Mouse (Mus musculus): ENCODE measurements around the gene Commd6. TPM values are rescaled to one million over a fixed set of nuclear protein-coding genes. Genes with fewer than 3 reads are reported as not detected.
"Not testable (repeated sequence)": the region's sequence is repeated elsewhere in the genome, so short reads cannot be mapped to it uniquely, and the experiment has no call there.

Commd6 gene
- total RNA-seq, 2 experiments from 2014 or later = 57.3 to 58.6 TPM

DNA sequence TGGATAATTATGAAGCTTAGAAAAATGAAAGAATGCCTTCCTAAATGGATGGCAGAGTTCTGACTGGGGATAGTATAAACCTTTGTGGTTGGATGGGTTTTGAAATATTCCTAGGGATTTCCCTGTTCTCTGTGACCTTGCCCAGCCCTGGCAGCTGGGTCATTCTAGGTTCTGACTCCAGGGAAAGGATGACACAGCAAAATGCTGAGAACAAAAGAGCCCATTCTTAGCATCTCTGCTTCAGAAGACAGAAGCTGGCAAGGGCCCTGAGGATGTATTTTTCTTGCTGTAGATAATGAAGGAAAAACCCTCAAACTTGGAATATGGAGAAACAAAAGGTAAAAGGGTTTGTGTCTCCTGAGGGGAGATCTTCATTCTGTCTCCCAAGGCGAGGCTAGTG is 27.3 kb downstream of the Commd6 start:
- intact Hi-C loops (cut with DNase I) = no loop called here
- no peak for DNase-seq (ENCODE audit: low spot score in 2 of 2)

DNA sequence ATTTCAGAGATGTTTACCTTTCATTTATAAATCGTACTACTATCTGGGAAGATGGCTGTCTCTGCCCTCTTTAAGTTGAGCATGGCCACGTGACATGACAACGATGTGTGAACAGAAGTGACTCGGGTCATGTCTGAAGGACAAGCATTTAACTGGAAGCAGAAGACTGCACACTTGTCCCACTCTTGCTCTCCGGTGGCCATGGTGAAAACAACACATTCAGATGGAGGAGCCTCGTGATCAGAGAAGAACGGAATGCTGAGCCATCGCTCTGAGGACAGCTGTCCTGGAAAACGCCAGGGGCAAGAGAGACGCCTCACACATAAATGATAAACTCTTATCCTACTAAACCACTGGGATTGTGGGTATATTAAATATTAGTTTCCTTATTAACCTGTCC is 29.8 kb downstream of the Commd6 start:
- DNase-seq (ENCODE audit: low spot score in 2 of 2) = no peak
- intact Hi-C loops (cut with DNase I) = no loop called here

DNA sequence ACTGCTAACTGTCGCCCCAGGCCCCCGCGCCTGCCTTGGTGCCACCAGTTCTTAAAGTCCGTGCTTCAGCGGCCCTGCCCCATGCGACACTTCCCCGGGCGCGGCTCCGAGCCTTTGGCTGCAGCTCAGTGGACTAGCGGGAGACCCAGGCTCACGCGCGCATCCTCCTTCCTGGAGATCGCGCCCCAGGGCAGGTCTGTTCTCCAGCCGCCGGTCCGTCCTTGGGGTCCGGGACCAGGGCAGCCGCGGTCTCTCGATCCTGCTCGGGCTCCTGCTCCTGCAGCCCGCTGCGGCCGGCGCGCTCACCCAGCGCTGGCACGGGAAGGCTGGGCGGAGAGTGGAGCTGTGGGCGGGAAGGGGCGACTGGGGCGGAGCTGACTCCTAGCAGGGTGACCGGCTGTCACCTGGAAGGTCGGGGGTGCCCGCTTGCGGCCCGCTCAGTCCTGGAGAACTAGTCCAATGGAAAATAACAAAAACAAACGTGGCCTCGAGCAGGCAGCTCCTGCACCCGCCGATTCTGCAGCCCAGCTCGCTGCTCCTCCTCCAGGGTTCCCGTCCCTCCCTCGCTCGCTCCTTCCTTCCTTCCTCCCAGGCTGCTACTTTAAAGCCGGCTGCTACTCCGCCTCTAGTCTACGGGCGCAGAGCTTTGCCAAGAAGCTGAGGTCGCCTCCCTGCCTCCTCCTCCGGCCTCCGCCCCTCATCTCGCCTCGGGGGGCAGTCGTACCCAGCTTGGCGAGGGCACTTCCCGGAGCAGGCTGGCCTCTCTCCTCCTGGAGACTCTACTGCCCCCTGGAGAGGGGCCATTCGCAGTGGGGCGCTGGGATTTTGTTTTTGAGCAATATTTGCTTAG is 31.7 kb downstream of the Commd6 start, which contains the start of gene Tbc1d4:
Gene Tbc1d4 (minus strand): TSS at position 673 of the 850 bp plus-strand sequence.
- DNase-seq (ENCODE audit: low spot score in 2 of 2) = peak; percentile 66 to 67
- intact Hi-C loops (cut with DNase I) = loop anchor here (5.0 kb wide), 2 partner anchors 44 to 91 kb away; partner anchors contain the start of gene Uchl3

DNA sequence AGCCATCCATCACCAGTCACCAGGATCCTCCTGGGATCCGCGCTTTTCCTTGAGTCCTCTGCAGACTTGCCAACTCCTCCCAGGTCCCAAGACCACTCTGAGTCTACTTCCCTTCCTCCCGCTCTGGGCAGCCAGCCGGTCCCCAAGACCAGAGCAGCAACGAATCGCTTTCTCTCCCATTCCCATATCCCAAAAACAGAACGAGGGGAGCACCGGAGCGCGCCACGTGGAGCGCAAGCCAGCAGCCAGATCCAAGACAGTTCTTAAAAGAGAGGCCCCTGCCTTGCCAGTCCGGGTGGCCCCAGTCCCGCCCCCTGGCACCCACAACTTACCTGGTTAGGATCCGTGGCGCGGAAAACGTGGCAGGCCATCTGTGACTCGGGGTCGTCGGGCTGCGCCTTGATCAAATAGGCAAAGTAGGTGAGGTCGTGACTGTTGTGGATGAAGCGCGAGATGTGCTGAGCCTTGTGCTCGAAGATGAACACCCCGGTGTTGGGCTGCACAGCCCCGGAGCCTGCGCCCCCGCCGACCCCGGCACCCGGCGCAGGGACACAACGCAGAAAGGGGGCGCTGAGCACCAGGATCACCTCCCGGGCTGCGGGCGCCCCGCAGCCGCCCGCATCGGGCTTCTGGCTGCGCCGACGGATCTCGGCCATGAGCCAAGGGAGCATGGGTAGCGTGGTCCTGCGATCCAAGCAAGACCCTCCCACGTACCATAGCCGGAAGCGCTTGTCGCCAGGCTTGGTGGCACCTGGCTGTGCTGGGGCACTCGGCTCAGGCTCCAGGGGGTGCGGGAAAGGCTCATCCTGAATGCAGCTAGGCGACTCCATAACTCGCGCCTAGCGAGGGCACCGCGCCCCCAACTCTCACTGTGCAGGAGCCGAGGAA is 32.6 kb downstream of the Commd6 start:
- peak; percentile 17 to 19 for DNase-seq (ENCODE audit: low spot score in 2 of 2)
- intact Hi-C loops (cut with DNase I) = loop anchor here (5.0 kb wide), 2 partner anchors 44 to 91 kb away; partner anchors contain the start of gene Uchl3

DNA sequence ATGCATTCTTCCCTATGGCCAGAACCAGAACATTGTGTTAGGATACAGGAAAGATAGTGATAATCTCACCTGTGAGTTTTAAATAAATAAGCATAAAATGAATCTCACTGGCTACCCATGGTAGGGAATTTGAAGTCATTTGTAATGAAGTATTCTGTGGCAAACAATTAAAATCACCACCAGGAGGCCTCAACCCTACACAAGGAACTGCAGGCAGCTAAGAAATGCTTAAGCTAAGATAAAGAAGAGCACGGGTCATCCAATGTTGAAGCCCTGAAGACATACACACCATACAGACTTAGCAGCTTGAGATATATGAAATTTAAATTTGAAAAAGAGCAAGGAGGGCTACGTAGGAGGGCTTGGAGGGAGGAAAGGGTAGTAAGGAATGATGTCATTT is 34.6 kb downstream of the Commd6 start:
- DNase-seq (ENCODE audit: low spot score in 2 of 2) = no peak
- intact Hi-C loops (cut with DNase I) = loop anchor here (5.0 kb wide), 2 partner anchors 46 to 89 kb away; partner anchors contain the start of gene Uchl3

DNA sequence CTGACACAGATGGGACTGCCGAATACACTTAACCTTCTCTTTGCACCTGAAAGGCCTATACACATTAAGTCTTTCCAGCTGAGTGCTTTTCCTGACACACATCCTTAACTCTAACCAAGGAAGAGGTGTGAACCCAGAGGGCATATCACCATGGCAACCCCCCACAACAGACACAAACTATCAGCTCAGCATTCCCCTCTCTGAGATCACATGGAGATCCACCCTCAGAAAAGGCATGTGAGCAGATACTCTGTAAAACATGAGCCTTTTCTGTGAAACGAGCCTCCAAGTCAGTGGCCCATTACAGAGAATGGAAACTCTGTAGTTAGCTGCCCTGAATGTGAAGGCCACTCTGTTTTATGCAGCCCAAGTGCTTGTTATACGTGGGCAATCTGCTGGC is 37.6 kb downstream of the Commd6 start:
- intact Hi-C loops (cut with DNase I) = no loop called here
- DNase-seq (ENCODE audit: low spot score in 2 of 2) = no peak

DNA sequence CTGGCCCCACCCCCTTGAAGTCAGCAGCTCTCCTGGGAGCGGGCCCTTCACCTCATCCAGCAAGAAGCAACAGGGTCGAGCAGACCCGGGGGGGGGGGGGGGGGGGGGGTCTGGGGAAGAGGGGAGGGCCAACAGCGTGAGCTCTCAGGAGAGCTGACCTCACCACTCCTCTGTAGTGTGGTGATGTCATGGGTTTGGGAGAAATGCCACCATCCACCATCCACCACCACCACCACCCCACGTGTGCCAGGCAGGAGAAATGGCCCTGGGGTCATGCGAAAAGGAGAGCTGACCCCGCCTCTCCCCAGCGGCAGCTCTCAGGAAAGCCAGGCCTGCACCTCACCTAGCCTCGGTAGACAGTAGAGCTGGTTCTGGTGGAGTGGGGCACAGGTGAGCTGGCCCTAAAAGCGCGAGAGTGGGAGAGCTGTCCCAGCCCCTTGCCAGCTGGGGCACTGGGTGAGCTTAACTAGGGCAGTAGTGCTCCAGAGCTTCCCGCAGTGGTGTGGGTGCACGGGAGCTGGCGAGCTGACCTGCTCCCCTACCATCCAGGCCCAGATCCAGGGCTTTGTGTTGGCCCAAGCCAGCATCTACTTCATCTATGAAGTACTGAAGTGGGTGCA is 43.3 kb downstream of the Commd6 start:
- intact Hi-C loops (cut with DNase I) = no loop called here

DNA sequence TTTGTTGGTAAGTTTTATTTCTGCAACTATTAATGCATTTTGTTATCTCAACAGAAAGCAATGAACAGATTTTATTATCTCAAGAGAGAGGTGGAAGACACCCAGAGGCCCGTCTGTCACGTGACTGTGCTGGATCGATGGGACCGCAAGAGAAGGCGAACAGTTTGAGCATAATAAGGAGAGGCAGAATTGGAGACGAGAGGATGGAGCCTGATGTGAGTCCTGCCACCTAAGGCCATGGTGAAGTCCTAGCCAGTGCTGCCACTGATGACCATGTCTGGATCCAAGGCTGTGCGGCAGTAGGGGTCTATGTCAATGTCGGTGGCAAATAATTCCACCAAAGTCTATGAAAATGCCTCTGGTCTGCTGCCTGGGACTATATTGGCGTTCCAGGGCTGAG is 43.8 kb downstream of the Commd6 start:
- no peak for DNase-seq (ENCODE audit: low spot score in 2 of 2)
- intact Hi-C loops (cut with DNase I) = no loop called here

More for the DNA sequence above, 43.3 kb downstream of the Commd6 start:
- no peak for DNase-seq (ENCODE audit: low spot score in 2 of 2)

DNA sequence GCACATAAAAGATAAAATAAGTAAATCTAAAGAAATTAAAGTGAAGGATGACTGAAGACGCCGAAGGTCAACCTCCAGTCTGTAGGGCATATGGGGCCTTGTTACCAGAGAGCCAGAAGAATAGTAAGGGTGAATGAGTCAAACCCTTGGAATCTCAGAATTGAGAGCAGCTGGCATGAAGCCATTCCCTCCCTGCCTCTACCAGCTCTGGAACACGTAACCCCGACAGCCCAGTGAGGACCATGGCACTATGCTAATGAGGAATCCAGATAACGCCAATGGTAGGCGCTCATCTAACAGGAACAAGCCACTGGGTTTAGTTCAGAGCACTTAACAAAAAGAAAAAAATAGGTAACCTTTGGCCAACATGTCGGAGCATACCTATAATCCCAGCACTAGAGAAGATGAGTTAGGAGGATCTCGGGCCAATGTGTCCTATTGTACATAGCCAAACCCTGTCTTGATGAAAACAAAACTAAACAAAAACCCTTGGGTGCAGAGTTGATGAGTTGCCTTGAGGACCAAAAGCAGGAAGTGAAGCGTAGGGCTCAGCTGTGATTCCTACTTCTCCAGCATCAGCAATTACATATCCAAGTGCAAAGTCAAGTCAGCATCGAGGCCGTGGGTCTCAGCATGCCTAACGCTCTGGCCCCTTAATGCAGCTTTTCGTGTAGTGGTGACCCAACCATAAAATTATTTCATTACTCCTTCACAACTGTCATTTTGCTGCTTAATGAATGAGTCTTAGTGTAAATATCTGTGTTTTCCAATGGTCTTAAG is 45.0 kb downstream of the Commd6 start:
- DNase-seq (ENCODE audit: low spot score in 2 of 2) = no peak
- intact Hi-C loops (cut with DNase I) = no loop called here

DNA sequence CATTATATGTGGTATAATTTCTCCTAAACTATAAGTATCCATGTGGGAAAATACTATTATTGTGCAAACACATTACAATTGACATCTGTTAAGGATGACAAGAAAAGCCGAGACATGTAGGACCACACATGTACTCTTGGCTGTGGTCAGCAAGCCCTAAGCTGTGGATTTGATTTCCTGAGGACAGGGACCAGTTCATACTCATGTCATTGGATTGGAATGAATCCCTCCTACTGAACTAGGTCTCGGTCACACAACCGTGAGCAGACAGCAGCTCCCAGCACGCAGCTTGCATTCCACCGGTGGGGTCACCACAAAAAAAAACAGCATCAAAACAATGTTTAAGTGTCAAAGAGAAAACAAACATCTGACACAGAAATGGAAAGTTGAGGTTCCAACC is 46.5 kb downstream of the Commd6 start:
- DNase-seq (ENCODE audit: low spot score in 2 of 2) = no peak
- intact Hi-C loops (cut with DNase I) = no loop called here

DNA sequence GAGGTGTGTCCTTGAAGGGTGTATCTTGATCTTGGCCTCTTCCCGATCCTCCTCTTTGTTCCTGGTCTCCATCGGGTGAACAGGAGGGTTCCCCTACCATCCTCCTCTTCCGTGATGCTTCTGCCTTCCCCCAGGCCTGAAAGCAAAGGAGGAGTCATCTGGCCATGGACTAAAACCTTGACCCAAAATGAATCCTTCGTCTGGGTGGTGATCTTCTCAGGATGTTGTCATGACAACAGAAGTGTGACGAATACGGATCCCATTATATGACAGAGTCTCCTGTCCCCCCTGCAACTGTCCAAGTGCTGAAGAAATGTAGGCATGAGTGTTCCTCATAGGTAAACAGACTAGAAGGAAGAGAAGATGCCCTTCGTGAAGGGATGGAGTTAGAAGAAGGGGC is 47.1 kb downstream of the Commd6 start:
- DNase-seq (ENCODE audit: low spot score in 2 of 2) = no peak
- intact Hi-C loops (cut with DNase I) = no loop called here

DNA sequence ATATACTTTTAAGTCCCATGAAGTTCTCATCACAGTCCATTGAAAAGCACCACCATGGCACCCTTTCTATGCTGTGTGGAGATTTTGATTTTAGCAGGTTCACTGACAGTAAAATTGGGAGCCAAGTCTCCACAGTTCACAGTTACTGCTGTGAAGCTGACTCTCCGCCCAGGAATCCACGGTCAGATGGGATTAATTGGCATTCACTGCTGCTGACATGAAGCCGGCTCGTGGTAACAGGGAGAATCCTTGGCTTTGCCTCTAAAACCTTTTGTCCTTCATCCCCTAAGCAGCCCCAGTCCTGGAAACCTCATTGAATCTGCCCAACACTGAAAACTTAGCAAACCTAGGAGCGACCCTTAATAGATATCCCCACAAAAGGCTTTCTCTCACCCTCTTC is 49.4 kb downstream of the Commd6 start:
- no peak for DNase-seq (ENCODE audit: low spot score in 2 of 2)
- intact Hi-C loops (cut with DNase I) = no loop called here

DNA sequence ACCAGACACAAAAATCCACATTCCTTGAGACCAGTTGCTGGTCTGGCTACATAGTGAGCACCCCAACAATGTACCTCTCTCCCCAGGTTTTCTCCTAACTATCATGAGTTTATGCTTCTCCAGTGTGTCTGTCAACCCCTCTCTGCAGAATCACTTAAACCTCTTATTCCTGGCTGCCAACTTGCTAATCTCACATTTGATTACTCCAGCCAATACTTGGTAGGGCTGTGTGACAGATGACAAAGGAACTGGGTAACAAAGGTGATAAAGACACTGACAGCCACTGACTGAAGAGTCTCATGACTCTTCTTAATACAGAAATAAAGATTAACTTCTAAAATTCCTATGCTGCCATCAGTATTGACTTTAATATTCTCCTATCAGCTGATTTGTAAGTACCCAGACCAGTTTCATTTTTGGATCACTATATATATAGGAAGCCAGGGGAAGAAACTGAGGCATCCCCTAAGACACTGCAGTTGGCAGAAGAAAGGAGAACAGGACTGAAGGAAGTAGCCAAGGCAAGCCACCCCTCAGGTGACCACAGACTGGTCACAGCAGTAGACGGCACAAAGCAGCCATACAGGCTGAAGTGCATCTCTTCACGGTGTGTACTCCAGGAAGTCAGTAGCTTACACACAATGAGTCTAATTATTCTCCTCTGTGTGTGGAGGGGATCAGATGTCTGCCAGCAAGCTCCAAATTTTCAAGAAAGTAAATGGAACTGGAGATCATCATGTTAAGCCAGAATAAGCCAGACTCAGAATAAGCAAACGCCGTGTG is 52.1 kb downstream of the Commd6 start:
- DNase-seq (ENCODE audit: low spot score in 2 of 2); intact Hi-C loops (cut with DNase I): not testable (repeated sequence)

DNA sequence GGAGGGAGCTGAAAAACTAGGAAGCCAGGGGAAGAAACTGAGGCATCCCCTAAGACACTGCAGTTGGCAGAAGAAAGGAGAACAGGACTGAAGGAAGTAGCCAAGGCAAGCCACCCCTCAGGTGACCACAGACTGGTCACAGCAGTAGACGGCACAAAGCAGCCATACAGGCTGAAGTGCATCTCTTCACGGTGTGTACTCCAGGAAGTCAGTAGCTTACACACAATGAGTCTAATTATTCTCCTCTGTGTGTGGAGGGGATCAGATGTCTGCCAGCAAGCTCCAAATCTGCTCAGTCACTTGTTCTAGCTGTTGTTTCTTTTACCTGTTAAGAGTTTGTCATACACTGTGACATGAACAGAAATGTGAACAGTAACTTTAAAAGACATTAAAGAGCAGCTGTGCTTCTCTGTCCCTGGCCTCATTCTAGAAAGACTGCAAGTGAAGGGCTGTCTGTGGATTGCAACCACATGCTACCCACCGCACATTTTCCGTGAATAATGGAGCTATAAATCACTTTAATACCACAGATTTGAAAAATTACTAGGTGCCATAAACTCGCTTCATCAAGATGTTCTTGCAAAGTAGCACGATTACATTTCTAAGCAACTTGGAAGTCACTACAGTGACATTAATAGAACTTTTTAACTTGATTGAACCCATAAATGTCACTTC is 53.0 kb downstream of the Commd6 start:
- intact Hi-C loops (cut with DNase I); DNase-seq (ENCODE audit: low spot score in 2 of 2): not testable (repeated sequence)

DNA sequence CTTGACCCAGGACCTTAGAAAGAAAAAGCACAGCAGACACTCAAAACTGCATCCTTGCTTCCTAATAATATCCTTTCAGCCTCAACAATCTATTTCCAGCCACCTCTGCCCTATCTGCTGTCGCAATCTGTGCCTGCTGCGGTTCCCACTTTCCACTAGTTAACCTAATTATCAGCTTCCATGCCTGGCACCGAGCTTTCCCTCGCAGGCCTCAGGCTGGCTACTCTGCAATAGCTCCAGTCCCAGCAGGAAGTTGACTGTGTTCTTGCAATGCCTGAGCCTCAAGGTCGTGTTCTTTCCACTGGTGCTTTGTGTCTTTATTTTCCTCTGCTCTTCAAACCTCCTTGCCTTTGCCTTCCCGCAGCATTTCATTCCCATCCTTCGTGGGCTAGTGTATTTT is 54.4 kb downstream of the Commd6 start:
- intact Hi-C loops (cut with DNase I) = no loop called here

More for the DNA sequence above, 54.4 kb downstream of the Commd6 start:
- DNase-seq (ENCODE audit: low spot score in 2 of 2) = no peak
